Mouse (Mus musculus) mouse embryonic stem cell (cell line): ENCODE measurements around the gene 5730596B20Rik.

Experiments used
- in situ Hi-C, 2 experiments: fragments of 300-500 bp; cut with MboI; formaldehyde crosslinking; loops; 1 replicate in 1 of 2; 3 replicates in 1 of 2; pipeline ENCODE4 v1.14.3; 2019 to 2020; ENCODE audit warnings: low sequenced_read_pairs in 2 of 2, low pct_unique_long_range_greater_than_20kb in 1 of 2, mixed read lengths in 1 of 2; ENCODE audit not compliant: unreplicated experiment in 1 of 2

The 5730596B20Rik gene

DNA sequence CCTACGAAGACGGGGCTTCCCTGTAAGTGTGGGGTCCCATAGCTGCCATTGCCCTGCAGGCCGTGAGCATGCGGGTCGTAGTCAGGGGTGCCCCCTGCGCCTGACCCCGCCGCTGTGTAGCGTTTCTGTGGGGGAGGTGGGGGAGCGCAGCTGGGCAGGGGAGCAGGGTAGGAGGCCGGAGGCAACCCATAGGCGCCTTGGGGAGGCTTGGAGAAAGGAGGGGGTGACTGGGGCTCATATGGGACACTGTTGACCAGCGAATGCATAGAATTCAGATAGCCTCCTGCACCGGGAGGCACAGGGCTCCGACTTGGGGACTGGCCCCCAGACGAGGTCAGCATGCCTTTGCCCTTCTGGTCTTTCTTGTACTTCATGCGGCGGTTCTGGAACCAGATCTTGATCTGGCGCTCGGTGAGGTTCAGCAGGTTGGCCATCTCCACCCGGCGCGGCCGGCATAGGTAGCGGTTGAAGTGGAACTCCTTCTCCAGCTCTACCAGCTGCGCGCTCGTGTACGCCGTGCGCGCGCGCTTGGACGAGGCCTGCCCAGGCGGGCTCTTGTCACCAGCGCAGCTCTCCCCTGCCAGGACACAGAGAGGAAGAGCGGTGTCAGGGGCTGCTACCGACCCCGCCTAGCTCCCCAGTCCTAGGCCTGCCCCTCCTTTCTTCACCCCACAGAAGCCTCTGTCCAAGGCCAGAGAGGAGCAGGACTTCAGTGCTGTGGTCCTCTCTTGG lies 7.0 kb upstream of the 5730596B20Rik start:
- in situ Hi-C loops = no loop called here

DNA sequence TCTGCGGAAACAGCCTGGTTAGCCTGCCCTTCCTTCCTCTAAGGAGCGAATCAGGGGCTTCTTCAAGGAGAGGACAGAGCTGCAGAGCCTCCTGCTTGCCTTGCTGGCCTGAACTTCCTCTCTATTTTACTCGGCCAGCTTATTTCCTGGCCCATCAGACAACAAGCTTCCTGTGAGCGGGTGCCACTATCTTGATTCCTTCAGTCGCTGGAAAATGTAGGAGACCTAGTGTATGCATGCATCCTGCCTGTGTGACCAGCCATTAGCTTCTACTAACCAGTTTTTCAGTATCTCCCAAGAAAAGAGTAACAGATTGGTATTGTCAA lies 6.4 kb upstream of the 5730596B20Rik start:
- in situ Hi-C loops = no loop called here

- in situ Hi-C loops = no loop called here
Observed at GRCm38 (mm10) chr6:52171331-52171730, 6.0 kb upstream of the 5730596B20Rik start.

GRCm38 (mm10) chr6:52171938-52172337 lies 5.4 kb upstream of the 5730596B20Rik start:
- in situ Hi-C loops = no loop called here

GRCm38 (mm10) chr6:52172501-52172900 lies 4.8 kb upstream of the 5730596B20Rik start:
- in situ Hi-C loops = no loop called here

GRCm38 (mm10) chr6:52173648-52174047 lies 3.6 kb upstream of the 5730596B20Rik start:
- in situ Hi-C loops = no loop called here

DNA sequence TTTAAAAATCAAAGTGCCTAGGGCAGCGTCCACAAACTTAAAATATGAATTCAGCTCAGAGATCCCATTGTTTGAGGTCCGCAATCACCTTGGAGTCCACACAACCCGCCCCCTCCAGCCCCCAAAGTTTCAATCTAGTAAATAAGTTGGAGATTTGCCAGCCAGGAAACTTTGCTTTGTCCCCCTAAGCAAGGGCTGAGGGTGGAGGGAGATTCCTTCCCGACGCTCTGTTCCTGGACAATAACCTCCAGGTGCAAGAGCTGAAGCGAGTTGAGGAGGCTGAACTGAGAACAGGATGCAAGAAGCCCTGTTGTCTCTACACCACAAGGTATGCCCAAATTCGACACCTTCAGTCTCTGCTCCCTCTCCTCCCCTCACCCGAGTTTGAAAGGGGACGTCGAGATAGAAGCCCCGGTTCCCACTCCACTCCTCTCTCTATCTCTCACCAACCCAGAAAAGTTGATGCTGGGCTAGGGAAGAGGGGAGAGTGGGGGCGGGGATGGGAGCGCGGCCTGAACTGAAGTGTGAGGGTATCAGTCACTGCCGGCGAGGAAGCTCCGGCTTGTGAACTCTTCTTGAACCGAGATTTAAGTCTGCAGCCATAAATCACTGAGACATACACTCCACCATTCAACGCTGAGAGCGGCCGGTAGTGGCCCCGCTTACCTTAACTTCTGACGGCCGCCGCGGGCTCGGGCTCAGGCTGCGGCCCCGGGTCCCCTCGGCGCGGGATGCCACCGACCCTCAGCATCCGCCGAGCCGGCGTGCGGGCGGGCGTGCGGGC lies 2.1 kb upstream of the 5730596B20Rik start:
- in situ Hi-C loops = no loop called here

DNA sequence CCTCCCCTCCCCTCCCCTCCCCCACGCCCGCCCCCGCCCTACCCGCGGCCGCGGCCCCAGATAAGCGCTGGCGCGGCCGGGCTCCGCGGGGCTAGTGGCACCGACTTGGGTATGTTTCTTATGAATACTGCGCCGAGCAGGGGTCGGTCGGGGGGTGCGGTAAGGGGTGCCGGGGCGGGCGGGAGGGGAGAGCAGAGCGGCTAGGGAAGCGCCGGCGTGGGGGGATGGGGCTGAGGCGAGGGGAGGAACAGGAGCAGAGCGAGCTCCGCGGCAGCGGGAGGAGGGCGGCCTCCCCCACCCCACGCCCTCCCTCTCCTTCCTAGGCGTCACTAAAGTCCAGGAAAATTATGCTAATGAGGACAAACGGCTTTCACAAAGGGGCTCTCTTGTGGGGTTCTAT lies 1.4 kb upstream of the 5730596B20Rik start:
- in situ Hi-C loops = no loop called here

GRCm38 (mm10) chr6:52176391-52176790 lies 907 bp upstream of the 5730596B20Rik start:
- in situ Hi-C loops = no loop called here

GRCm38 (mm10) chr6:52177806-52178205 lies 508 bp downstream of the 5730596B20Rik start:
- in situ Hi-C loops = no loop called here

GRCm38 (mm10) chr6:52178918-52179665 lies 1.8 kb downstream of the 5730596B20Rik start:
- in situ Hi-C loops = no loop called here

DNA sequence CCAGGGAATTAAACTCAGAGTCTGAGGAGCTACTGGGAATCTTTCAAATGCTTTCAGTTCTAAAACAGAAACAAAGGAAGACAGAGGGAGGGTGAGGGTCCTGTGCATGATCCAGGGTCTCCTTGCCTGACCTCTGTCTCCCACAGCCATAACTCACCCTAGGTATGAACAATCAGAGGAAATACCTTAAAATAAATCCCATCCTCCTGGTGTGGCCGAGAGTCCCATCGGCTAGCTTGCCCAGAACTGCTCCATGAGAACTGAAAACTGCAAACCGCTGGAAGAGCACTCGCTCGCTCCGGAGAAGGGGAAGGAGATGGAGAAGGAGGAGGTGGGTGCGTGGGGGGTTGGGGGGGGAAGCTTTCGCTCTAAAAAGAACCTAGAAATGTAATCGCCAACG lies 2.4 kb downstream of the 5730596B20Rik start:
- in situ Hi-C loops = no loop called here

GRCm38 (mm10) chr6:52180213-52180710 lies 3.0 kb downstream of the 5730596B20Rik start:
- in situ Hi-C loops = no loop called here

GRCm38 (mm10) chr6:52180726-52181125 lies 3.4 kb downstream of the 5730596B20Rik start:
- in situ Hi-C loops = no loop called here

DNA sequence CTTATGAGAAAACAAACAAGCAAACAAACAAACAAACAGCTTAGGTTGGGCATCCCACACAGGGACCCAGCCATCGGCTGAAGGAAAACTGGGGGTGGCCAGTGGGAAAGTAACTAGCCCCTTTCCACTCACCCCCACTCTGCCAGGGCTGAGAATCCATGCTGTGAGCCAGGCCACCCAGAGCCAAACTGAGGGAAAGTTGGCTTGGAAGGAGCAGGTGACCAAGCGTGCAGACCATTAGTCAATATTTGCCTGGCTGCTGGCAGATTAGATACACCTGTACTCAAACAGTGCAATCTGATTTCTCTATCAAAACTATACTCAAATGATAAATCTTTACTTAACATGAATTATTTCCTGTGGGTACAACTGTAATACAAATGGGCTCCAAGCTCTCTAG lies 4.7 kb downstream of the 5730596B20Rik start:
- in situ Hi-C loops = no loop called here

DNA sequence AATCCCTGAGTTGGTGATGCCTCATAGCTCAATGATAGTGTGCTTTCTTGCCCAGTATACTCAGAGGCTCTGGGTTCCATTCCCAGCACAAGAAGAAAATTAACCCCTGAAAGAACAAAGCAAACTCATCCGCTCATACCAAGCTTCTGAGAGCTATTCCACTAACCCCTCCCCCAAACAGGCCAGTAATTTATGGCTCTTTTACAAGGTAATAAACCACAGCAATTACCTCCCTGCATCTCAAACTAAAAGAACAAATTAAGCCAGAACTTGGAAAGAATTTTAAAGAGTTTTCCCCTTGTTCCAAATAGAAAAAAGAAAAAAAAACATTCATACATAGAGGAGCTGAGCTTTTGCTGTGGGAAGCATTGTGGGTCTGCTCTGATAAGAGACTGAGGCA lies 5.5 kb downstream of the 5730596B20Rik start:
- in situ Hi-C loops = no loop called here

DNA sequence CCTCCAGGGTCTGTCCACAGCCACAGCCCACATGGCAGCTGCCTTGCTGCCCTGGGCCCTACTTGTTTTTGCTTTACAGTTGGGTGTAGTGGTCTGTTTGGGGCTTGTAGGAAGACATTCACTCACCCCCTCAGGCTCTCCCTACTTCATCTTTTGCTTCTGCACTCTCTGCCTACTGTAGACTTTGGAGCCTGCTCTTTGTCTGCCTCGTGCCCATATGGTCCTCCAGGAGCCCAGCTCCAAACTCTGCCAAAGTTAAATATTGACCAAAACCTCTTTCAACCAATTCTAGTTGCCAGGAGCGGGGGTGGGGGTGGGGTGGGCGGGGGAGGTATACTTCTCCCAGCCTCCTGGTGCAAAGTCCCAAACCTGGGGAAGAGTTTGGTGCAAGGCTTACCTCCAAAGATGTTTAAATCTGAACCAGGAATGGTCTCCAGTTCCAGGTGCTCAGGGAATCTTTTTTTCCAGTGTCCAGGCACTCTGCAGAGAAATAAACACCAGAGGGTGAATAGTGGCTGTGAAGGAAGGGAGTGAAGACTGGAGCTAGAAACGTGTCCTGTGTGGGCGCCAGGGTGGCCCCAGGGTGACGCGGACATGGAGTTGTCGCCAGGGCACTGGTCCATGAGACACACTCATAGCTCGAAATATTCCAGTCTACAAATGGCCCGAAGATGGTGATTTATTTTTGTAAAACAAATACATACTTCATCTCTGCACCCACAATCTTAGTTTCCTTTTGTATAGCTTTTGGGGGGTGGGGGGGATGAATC lies 6.2 kb downstream of the 5730596B20Rik start:
- in situ Hi-C loops = no loop called here

GRCm38 (mm10) chr6:52184668-52185067 lies 7.4 kb downstream of the 5730596B20Rik start:
- in situ Hi-C loops = no loop called here

DNA sequence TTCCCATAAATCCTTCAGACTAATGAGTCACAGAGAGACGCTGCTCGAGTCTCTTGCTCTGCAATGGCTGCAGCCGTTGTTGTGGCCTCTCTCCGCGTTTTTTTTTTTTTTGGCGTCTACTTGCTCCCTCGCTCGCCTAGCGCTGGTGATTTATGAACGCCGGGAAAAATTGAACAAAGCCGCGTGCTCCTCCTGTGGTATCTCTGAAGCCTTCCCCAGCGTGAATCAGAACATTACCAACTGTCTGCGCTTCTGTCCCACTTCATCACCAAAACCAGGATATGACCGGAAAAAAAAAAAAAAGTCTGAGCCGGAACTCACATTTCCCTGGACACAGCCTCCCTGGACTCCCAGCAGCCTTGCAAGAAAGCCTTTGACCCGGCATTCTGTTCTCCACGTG lies 7.9 kb downstream of the 5730596B20Rik start:
- in situ Hi-C loops = no loop called here
